Mouse (Mus musculus) hindbrain, embryonic 10.5 days (tissue): Measurements from ENCODE around the gene Vps52. TPM values are rescaled to one million over a fixed set of nuclear protein-coding genes. Genes with fewer than 3 reads are reported as not detected.
A peak's percentile ranks its signal among the peaks of the same experiment; 100 is the strongest.
"Not testable (repeated sequence)": the region's sequence is repeated elsewhere in the genome, so short reads cannot be mapped to it uniquely, and the experiment has no call there.

ENCODE experiments used
- DNase-seq: peaks from one replicate; pipeline ENCODE4 v3.0.0-alpha.2; 2017; ENCODE audit warnings: low spot score
- H3K27ac ChIP-seq: fragments of 300-500 bp; sonication (generic); 2 replicates; pipeline ENCODE4 v1.5.1; 2016; ENCODE audit warnings: mild to moderate bottlenecking, moderate library complexity
- H3K27me3 ChIP-seq: fragments of 300-500 bp; sonication (generic); 2 replicates; pipeline ENCODE4 v1.6.1; 2016; ENCODE audit warnings: mild to moderate bottlenecking; ENCODE audit not compliant: poor library complexity, insufficient read depth, severe bottlenecking
- H3K36me3 ChIP-seq: fragments of 300-500 bp; sonication (generic); 2 replicates; pipeline ENCODE4 v1.6.1; 2016; ENCODE audit warnings: mild to moderate bottlenecking, moderate library complexity
- H3K4me1 ChIP-seq: fragments of 300-500 bp; sonication (generic); replicated peaks from 2 replicates; pipeline ENCODE4 v1.6.1; 2016; ENCODE audit warnings: mild to moderate bottlenecking
- H3K4me3 ChIP-seq: fragments of 300-500 bp; sonication (generic); 2 replicates; pipeline ENCODE4 v1.5.1; 2016; ENCODE audit warnings: mild to moderate bottlenecking, moderate library complexity
- H3K9me3 ChIP-seq: fragments of 300-500 bp; sonication (generic); 2 replicates; pipeline ENCODE4 v1.6.1; 2016; ENCODE audit warnings: mild to moderate bottlenecking, moderate library complexity
- WGBS: fragments of 180-500 bp; shearing (Covaris S2); methylation state at CpG from one replicate; pipeline ENCODE4 v1.1.7; 2016; 5-methylcytosine and 5-hydroxymethylcytosine counted together
- polyA plus RNA-seq: library from polyadenylated mRNA; unstranded; fragments of >200 nt; fragmentation: Nextera tagmentation; extraction: Ambion mirVana; gene quantifications from 2 replicates; pipeline ENCODE4 v1.2.1, GENCODE M21; 2016

Vps52 gene
- polyA plus RNA-seq, 1 experiment from 2014 or later = 63.9 TPM

DNA sequence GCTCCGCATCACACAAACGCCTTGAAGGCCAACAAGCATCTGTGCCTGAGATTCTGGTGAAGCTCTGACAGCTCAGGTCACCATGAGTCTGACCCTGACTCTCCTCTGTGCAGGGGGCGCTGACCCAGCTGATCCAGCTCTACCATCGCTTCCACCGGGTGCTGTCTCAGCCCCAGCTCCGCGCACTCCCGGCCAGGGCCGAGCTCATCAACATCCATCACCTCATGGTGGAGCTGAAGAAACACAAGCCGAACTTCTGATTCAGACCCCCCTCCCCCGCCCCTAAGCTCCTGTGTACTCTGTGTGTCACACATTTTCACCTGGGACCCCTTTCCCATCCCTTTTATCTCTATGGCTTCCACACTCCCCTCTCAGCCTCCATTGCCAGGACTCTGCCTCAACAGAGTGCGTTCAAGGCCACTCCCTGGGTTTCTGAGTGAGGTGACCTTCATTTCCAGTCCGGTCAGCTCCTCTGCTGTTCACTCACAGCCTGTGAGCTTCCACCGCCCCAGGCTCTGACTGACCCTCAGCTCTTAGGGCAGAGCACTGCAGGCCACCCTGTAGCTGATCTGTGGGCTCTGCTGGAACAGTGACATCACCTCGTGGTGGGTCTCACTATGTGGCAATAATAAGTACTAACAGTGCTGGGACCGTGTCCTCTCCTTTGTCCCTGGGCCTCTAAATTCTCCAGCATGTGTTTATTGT, 10.4 kb downstream of the Vps52 start:
- no peak overlapping the region for H3K27ac ChIP-seq
- peaks cover 55% of the 10 kb centered on the region for H3K36me3 ChIP-seq
- no peak overlapping the region for H3K4me3 ChIP-seq
- 0 out of 2 replicates have a peak, but pooled peaks cover 3% of the 10 kb centered on the region for H3K4me1 ChIP-seq
- 86% methylated on average over 16 of the region's 16 CpGs for WGBS
- H3K9me3 ChIP-seq = 0 out of 2 replicates have a peak, but pooled peaks cover 4% of the 10 kb centered on the region
- H3K27me3 ChIP-seq = no peaks in the 10 kb centered on the region; the same call in 1 of the 2 replicates
- DNase-seq = no peak

DNA sequence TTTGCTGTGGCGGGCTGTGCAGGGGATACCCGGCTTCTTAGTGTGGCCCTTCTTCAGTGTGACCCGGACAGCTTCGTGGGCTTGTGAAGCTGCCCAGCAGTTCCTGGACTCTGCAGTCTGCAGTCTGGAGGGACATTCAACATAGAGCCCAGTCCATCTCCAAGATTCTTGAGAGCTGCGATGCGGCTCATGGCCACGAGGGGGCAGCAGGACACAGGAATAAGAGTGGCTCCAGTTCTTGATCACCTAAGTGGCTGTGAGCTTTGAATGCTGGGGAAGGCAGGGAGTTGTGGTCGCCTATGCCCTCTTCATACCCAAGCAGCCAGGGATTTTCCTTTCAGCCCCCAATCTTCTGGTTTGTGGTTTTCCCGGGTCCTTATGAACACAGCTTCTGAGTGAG, 12.9 kb downstream of the Vps52 start:
- WGBS = 4% methylated on average over 9 of the region's 9 CpGs
- 0 out of 2 replicates have a peak, but pooled peaks cover 4% of the 10 kb centered on the region for H3K9me3 ChIP-seq
- H3K4me1 ChIP-seq = 0 out of 2 replicates have a peak, but pooled peaks cover 3% of the 10 kb centered on the region
- H3K36me3 ChIP-seq = peaks cover 30% of the 10 kb centered on the region
- no peak overlapping the region for H3K27ac ChIP-seq
- no peak overlapping the region for H3K4me3 ChIP-seq
- H3K27me3 ChIP-seq = no peaks in the 10 kb centered on the region; the same call in 1 of the 2 replicates
- peak; percentile 88 for DNase-seq

DNA sequence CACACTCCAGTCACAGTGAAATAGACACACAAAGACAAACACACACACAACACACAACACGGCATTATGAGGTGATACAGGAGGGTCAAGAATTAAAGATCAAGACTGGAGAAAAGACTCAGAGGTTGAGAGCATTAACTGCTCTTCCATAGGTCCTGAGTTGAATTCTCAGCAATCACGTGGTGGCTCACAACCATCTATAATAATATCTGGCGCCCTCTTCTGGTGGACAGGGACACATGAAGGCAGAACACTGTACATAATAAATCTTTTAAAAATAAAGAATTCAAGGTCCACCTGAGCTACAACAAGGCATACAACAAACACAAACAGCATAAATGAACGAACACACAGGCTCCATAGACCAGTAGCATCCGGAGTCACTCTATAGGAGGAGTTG, 13.3 kb downstream of the Vps52 start:
- Histone ChIP-seq H3K4me1 (0 out of 2 replicates have a peak, but pooled peaks cover 3% of the 10 kb centered on the region), H3K9me3 (0 out of 2 replicates have a peak, but pooled peaks cover 4% of the 10 kb centered on the region), H3K4me3 (no peak overlapping the region), H3K36me3 (peaks cover 26% of the 10 kb centered on the region), H3K27me3 (no peaks in the 10 kb centered on the region; the same call in 1 of the 2 replicates), H3K27ac (no peak overlapping the region)
- 30% methylated on average over 5 of the region's 5 CpGs for WGBS
- DNase-seq = no peak

DNA sequence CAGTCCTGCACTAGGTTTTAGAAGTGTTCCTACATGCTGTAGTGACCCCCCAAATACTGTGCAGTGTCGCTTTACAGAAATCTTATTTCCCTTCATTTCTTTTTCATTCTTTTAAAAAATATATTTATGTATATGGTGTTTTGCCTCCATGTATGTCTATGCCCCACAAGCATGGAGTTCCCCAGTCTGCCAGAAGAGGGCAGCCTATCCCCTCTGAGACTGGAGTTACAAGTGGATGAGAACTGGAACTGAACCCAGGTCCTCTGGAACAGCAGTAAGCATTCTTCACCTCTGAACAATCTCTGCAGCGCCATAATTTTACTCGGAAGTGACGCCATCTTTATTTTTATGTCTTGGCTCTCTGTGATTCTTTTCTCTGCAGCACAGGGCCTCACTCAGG, 13.8 kb downstream of the Vps52 start:
- H3K27ac ChIP-seq = no peak overlapping the region

DNA sequence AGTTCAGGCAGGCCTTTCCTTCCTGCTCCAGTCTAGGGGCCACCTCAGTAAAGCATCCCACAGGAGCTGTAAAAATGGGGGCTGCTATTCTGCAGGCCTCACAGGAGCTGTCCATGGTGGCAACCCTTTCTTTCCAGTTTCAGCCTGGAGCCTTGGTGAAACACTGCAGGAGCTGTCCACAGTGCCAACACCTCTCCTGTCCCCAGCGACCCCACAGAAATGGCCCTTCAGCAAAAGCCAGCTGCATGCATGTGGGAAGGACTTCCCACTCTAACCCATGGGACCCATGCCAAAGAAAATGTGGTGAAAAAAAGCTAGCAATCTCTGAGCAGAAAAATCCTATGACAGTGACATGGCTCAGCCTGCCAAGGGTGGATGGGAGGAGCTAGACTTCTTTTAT, 17.1 kb downstream of the Vps52 start:
- H3K36me3 ChIP-seq = no peaks in the 10 kb centered on the region
- H3K4me1 ChIP-seq = peaks cover 5% of the 10 kb centered on the region
- 9% methylated on average over 1 of the region's 1 CpGs for WGBS
- 0 out of 2 replicates have a peak, but pooled peaks cover 4% of the 10 kb centered on the region for H3K9me3 ChIP-seq
- peaks cover 26% of the 10 kb centered on the region for H3K27me3 ChIP-seq
- no peak overlapping the region for H3K27ac ChIP-seq
- no peak overlapping the region for H3K4me3 ChIP-seq
- DNase-seq = peak; percentile 38

More for the DNA sequence above, 13.8 kb downstream of the Vps52 start:
- DNase-seq = no peak
- Histone ChIP-seq H3K9me3 (0 out of 2 replicates have a peak, but pooled peaks cover 4% of the 10 kb centered on the region), H3K4me1 (0 out of 2 replicates have a peak, but pooled peaks cover 3% of the 10 kb centered on the region), H3K36me3 (peaks cover 22% of the 10 kb centered on the region), H3K27me3 (no peaks in the 10 kb centered on the region; the same call in 1 of the 2 replicates), H3K4me3 (no peak overlapping the region)
- WGBS = 73% methylated on average over 4 of the region's 4 CpGs

DNA sequence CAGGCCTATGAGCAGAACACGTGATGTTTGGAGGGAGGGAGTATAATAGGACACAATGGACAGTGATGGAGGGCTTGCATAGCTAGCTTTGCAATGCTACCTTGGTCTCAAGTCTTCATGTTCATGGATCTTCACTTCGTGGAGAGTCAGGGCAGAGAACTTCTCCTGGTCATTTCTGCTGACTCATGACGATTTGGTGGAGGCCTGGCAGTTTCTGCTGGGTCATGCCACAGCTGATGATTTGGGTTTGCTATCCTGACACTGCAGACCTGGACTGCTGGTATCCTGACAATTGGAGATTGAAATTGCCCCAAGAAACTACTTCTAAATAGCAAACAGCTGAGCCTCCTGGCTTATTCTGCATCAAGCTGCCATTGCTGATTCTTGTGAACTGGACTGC, 18.0 kb downstream of the Vps52 start:
- WGBS = 71% methylated on average over 3 of the region's 3 CpGs

DNA sequence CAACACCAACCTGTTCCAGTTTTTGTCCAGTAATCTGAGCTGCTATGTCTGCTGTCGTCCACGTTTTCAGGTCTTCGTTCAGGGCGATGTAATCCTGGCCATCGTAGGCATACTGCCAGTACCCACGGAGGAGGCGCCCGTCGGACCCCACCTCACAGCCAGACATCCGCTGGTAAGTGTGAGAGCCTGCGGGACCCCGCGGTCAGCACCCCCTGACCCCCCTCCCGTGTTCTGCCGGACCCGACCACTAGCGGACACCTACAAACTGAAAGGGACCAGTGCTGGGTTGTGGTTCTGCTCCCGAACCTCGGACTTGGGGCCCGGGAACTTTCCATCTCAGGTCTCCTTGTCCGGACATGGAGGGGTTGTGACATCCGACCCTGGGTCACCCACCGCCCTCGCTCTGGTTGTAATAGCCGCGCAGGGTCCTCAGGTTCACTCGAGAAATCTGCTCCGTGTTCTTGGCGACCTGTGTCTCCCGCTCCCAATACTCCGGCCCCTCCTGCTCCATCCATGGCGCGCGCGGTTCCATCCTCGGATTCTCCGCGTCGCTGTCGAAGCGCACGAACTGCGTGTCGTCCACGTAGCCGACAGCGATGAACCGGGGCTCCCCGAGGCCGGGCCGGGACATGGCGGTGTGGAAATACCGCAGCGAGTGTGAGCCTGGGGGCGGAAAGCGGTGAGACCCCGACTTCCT, 22.4 kb downstream of the Vps52 start:
- peak; percentile 11 for DNase-seq
- H3K27me3 ChIP-seq = peaks cover 58% of the 10 kb centered on the region
- 2% methylated on average over 57 of the region's 57 CpGs for WGBS

More for the DNA sequence above, 18.0 kb downstream of the Vps52 start:
- no peak for DNase-seq
- no peak overlapping the region for H3K27ac ChIP-seq
- H3K9me3 ChIP-seq = 0 out of 2 replicates have a peak, but pooled peaks cover 4% of the 10 kb centered on the region
- peaks cover 10% of the 10 kb centered on the region for H3K4me1 ChIP-seq
- no peaks in the 10 kb centered on the region for H3K36me3 ChIP-seq
- no peak overlapping the region for H3K4me3 ChIP-seq
- H3K27me3 ChIP-seq = peaks cover 35% of the 10 kb centered on the region

DNA sequence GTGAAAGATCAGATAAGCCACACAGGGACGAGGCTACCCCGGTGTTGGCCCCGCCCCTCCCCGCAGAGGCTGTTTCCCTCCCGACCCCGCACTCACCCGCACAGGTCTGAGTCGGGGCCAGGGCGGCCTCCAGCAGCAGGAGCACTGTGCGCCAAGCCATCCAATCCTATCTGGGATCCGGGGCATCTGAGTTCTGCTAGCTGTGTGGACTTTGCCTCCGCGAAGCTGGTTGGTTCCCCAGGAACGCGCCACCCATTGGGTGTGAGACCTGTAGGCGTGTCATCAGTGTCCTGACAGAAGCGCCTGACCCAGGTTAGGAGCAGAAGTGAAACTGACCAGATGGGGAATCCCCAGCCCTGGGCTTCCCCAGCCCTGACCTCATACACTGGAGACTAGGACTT, 23.0 kb downstream of the Vps52 start:
- Histone ChIP-seq H3K4me1 (peaks cover 29% of the 10 kb centered on the region), H3K36me3 (no peaks in the 10 kb centered on the region), H3K9me3 (no peaks in the 10 kb centered on the region), H3K27ac (peak overlapping the region; percentile 29; the same call in 1 of the 2 replicates), H3K4me3 (peak overlapping the region; percentile 54), H3K27me3 (peaks cover 58% of the 10 kb centered on the region)
- 1% methylated on average over 17 of the region's 17 CpGs for WGBS
- peak; percentile 40 for DNase-seq

More for the DNA sequence above, 22.4 kb downstream of the Vps52 start:
- Histone ChIP-seq H3K4me1 (peaks cover 29% of the 10 kb centered on the region), H3K4me3 (peak overlapping the region; percentile 54), H3K27ac (peak overlapping the region; percentile 29), H3K36me3 (no peaks in the 10 kb centered on the region), H3K9me3 (no peaks in the 10 kb centered on the region)

DNA sequence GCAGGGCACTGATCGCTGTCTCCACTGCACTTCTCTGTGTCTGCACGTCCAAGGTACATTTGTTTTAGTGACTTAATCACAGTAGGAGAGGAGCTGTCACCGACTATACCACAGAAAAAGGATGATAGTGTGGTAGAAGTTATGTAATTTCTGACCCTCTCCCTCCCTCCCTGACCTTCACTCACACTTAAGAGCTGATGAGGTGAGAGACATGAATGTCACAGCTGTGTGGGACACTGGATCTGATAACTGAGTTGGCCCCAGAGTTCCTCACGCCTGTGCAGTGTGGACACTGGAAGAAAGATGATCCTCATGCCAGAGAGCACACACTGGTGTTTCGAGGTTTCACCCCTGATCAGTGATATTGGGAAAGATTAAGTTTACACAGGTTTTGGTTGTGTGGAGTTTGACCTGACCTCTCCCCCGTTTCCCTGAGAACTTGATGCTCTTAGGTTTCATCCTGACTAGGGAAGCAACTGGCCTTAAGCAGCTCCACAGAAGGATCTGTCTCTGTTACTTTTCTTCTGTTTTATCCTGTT, 24.0 kb downstream of the Vps52 start:
- WGBS = 79% methylated on average over 6 of the region's 6 CpGs
- H3K36me3 ChIP-seq = no peaks in the 10 kb centered on the region
- H3K27me3 ChIP-seq = peaks cover 58% of the 10 kb centered on the region
- no peak overlapping the region for H3K4me3 ChIP-seq
- H3K27ac ChIP-seq = no peak overlapping the region
- peaks cover 29% of the 10 kb centered on the region for H3K4me1 ChIP-seq
- H3K9me3 ChIP-seq = no peaks in the 10 kb centered on the region
- no peak for DNase-seq

DNA sequence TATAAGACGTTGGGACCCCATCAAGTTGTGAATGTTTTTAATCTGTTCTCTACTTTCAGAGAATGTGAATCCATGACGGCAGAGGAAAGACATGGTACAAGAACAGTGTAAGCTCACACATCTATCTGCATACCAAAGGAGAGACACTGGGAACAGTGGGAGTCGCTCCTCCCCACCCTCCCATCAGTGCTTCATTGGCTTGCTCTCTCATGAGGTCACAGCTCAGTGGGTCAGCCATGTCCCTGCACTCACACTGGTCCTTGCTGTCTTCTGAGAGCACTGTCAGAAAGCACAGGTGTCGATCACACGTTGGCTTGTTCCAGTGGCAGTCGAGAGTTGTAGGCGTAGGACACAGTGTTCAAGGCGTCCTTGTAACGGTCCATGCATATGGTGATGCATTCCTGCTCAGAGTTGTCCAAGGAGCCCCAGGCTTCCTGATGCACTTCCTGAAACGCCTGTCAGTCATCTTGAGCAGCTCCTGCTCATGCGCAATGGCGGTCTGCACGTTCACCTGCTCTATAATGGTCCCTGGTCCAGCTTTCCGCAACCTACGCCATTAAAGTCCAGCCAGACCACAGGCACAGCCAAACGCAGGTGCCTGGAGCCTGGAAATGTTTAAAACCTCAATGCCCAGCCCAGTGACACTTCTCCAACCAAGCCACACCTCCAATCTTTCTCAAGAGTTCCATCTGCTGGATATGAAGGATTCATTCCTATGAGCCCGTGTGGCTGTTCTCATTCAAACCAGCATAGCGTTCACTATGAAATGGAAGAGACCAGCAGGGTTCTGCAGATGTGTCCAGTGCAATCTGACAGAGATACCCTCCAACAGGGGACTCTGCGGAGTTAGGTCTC, 24.8 kb downstream of the Vps52 start:
- H3K27me3 ChIP-seq = peaks cover 53% of the 10 kb centered on the region
- 80% methylated on average over 19 of the region's 19 CpGs for WGBS
- peak overlapping the region; percentile 62; the same call in 1 of the 2 replicates for H3K27ac ChIP-seq
- H3K9me3 ChIP-seq = no peaks in the 10 kb centered on the region
- peak overlapping the region; percentile 61 for H3K4me3 ChIP-seq
- H3K36me3 ChIP-seq = no peaks in the 10 kb centered on the region
- peaks cover 29% of the 10 kb centered on the region for H3K4me1 ChIP-seq
- no peak for DNase-seq

DNA sequence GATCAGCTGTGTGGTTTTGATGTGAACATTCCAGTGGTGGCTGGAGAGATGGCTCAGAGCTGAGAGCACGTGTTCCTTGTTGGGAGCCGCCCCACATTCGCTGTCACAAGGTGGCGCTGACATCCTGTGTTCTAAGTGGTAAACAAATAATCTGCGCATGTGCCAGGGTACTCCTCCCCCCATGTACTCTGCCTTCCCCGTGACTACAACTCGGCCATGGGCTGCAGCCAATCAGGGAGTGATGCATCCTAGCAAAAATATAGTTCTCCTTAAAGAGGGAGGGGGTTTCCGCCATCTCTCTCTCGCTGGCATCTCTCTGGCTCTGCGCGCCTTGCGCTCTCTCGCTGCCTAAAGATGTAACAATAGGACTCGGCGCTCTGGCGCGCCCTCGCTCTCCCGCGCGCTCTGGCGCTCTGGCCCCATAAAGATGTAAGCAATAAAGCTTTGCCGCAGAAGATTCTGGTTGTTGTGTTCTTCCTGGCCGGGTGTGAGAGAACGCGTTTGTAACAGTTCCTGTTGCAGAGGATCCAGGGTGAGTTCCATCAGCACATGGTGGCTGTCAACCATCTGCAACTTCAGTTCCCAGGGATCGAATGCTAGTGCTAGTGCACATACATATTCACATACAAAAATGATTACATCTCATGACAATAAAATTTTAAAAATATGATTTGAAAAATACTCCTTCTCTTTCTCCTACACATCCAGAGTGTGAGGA, 25.7 kb downstream of the Vps52 start:
- not testable (repeated sequence) for H3K9me3 ChIP-seq, H3K36me3 ChIP-seq
- Histone ChIP-seq H3K27me3 (peaks cover 45% of the 10 kb centered on the region), H3K4me1 (peaks cover 29% of the 10 kb centered on the region), H3K27ac (peak overlapping the region; percentile 91), H3K4me3 (peak overlapping the region; percentile 61)
- WGBS = 1% methylated on average over 27 of the region's 27 CpGs
- DNase-seq = peak; percentile 92
